Mouse (Mus musculus) G1E (cell line): ENCODE measurements around the gene Il2rb.

Experiments used
- CTCF ChIP-seq: IDR thresholded peaks from 2 replicates; pipeline ENCODE4 v1.5.1; 2012; ENCODE audit warnings: low read depth, low read length, inconsistent platforms, mixed read lengths
- GATA1 ChIP-seq: IDR thresholded peaks from 2 replicates; pipeline ENCODE4 v1.6.1; 2012; ENCODE audit warnings: borderline replicate concordance, low read length, inconsistent platforms, mixed read lengths
- POLR2AphosphoS5 ChIP-seq: IDR thresholded peaks from 2 replicates; pipeline ENCODE4 v1.6.1; 2012; ENCODE audit warnings: low read depth, low read length, inconsistent platforms; ENCODE audit not compliant: insufficient replicate concordance

DNA sequence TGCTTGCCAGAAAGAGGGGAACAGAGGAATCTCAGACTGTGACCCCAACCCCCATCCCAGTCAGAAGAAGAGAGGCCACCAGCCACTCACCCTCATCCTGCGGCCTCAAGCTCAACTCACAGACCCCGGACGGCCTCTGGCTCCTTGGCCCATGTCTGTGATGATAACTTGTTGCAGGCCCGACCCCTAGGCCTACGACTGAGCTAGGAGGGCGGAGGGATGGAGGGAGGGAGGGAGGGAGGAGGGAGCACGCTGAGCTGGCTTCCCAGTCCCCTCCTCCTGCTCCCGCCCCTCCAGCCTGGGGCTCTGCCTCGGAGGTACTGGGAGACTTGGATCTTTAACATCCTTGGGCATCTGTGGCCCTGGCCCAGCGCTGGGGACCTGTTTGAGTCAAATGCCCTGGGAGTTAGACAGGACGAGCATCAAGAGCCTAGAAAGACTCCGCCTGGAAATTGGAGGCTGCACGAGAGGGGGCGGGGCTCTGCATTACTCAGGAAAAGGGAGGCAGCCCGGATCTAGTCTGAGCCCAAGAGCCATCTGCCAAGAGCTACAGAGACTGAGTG is 34.4 kb upstream of the Il2rb start:
- TF ChIP-seq GATA1, result no peak
- TF ChIP-seq CTCF, result no peak
- no peak for TF ChIP-seq POLR2AphosphoS5
